Mouse (Mus musculus) erythroid progenitor cell, adult 5-6 weeks (primary cell): Measurements from ENCODE around the gene Sox2. TPM values are rescaled to one million over a fixed set of nuclear protein-coding genes. Genes with fewer than 3 reads are reported as not detected.

ENCODE experiments used
- ATAC-seq: replicated peaks from 2 replicates; pipeline ENCODE4 v1.8.0; 2016; ENCODE audit warnings: moderate number of reproducible peaks, mild to moderate bottlenecking, moderate TSS enrichment, inconsistent platforms; ENCODE audit not compliant: poor library complexity, low FRiP score, severe bottlenecking
- total RNA-seq, 2 experiments: library from RNA; stranded (forward) in 1 of 2; stranded (reverse) in 1 of 2; fragments of 150-400 nt in 1 of 2; fragments of 186-747, 209-891 nt in 1 of 2; gene quantifications; 2 replicates each; pipeline versions ENCODE4 v1.2.3 to v1.2.4; 2015 to 2017; ENCODE audit warnings: low replicate concordance in 2 of 2

The Sox2 gene
- total RNA-seq, 2 experiments from 2014 or later: not detected

DNA sequence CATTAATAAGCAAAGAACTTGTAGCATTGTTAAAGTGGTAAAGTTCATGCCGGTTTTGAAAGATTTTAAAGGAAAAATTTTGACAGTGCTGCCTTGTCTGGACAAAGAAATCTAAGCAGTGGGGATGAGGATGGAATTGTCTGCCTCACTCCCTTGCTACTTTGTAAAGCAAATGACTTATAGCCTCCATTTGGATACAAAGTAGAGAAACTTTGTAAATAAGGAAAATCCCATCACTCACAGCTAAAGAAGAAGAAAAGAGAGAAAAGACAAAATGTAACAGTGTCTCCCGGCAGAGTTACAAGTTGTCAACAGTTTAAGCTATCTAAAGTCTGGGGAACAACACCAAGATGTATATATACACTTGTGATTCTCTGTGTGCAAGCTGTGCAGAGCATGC lies 29.2 kb downstream of the Sox2 start:
- ATAC-seq: no peak

DNA sequence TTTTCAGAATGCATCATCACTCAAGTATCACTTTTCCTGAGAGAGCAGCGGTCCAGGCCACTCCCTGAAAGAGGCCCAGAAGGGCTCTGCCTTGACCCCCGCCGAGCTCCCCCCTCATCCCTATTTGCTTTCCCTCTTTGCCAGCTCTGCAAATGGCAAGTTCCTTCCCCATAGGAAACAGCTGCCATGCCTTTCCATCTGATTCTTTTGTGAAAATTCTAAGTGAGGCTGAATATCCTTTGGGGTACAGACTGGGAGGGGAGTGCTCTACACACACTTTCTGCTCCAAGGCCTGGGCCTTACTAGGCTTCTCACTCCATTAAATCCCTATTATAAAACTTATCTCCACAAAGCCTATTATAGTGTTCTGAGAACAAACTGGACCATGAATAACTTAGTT lies 29.7 kb downstream of the Sox2 start:
- ATAC-seq: no peak

DNA sequence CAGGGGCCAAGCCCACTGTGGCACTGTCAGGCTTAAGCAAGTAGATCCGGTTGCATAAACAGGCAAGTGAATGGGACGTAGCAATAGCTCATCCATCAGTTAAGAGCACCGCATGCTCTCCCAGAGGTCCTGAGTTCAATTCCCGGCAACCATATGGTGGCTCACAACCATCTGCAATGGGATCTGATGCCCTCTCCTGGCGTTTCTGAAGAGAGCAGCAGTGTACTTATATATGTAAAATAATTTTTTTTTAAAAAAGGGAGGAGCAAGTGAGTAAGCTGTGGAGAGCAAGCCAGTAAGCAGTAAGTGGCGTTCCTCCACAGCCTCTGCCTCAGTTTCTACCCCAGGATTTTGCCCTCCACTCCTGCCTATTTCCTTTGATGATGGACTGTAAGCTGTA lies 37.9 kb downstream of the Sox2 start:
- ATAC-seq: no peak

DNA sequence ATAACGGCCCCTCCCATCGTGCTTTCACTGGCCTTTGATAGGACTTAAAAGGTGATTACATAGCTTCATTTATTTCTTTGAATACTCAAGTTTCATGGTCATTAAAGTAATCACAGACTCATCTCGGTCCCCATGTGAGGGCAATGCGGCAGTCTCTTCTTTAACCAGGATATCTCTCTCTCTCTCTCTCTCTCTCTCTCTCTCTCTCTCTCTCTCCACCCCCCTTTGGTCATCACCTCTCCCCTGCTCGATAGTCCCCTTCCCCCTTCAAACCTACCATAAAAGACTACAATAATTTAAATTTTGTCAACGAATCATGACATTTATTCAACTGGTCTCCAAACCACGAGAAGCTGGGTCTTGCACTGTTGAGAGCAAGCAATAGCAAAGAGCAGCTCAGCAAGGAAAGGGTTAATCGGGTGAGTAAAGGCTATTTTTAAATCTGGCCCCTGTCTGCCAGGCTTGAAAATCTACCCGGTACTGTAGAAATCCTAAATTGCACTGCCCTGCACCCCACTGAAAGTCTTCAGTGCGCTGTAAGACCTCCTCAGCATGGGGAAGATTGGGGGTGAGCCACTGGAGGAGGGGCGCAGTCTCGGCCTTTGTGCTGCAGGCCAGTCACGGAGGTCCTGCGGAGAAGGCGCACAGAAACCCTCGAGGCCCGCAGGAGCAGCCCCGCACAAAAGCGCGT lies 41.6 kb downstream of the Sox2 start:
- ATAC-seq: no peak

DNA sequence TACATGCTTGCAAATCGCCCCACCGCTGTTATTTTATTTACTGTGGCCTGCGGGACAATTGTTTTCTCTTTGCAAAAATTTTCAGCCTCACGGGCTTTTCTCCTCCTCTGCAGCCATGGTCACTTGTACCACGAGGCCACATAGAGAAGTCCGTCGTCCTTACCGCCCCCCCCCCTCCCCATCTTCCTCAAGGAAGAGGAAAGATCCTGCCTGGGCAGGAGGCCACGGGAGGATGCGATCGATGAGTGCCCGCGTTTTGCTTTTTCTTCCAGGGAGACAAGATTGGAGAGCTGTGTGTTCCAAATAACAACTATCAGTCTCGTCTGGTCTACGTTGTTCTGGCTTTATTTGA lies 42.2 kb downstream of the Sox2 start:
- no peak for ATAC-seq
